Mouse (Mus musculus) liver, embryonic 11.5 days (tissue): ENCODE measurements at regions not wholly inside any gene's neighbourhood (a gene's known extent, or its start where the extent isn't known, plus 50 kb on each side); places are given as distances from the start of the nearest gene placed in this dataset.

Experiments used
- ATAC-seq: fragments of 200-750 bp; cut with Nextera tagmentation; replicated peaks from 2 replicates; pipeline ENCODE4 v1.8.0; 2017; ENCODE audit warnings: moderate number of reproducible peaks, mild to moderate bottlenecking, moderate TSS enrichment, moderate library complexity; ENCODE audit not compliant: low FRiP score
- DNase-seq: peaks from one replicate; pipeline ENCODE4 v3.0.0-alpha.2; 2017; ENCODE audit warnings: low spot score
- H3K27ac ChIP-seq: fragments of 300-500 bp; sonication (generic); 2 replicates; pipeline ENCODE4 v1.5.1; 2014; ENCODE audit warnings: mild to moderate bottlenecking, low read depth, low read length, control low read depth
- H3K27me3 ChIP-seq: fragments of 300-500 bp; sonication (generic); replicated peaks from 2 replicates; pipeline ENCODE4 v1.6.1; 2014; ENCODE audit warnings: low read length, mixed read lengths; ENCODE audit not compliant: control insufficient read depth, insufficient read depth
- H3K36me3 ChIP-seq: fragments of 300-500 bp; sonication (generic); 2 replicates; pipeline ENCODE4 v1.6.1; 2014; ENCODE audit warnings: mild to moderate bottlenecking, low read length, moderate library complexity, mixed read lengths; ENCODE audit not compliant: control insufficient read depth, insufficient read depth
- H3K4me1 ChIP-seq: fragments of 300-500 bp; sonication (generic); replicated peaks from 2 replicates; pipeline ENCODE4 v1.6.1; 2014; ENCODE audit warnings: low read length, mixed read lengths; ENCODE audit not compliant: control insufficient read depth, insufficient read depth
- H3K4me2 ChIP-seq: fragments of 300-500 bp; sonication (generic); 2 replicates; pipeline ENCODE4 v1.6.1; 2014; ENCODE audit warnings: mild to moderate bottlenecking, control low read depth, moderate library complexity
- H3K4me3 ChIP-seq: fragments of 300-500 bp; sonication (generic); 2 replicates; pipeline ENCODE4 v1.5.1; 2014; ENCODE audit warnings: low read depth, low read length, control low read depth
- H3K9ac ChIP-seq: fragments of 300-500 bp; sonication (generic); 2 replicates; pipeline ENCODE4 v1.6.1; 2014; ENCODE audit warnings: low read depth, low read length, control low read depth
- H3K9me3 ChIP-seq: fragments of 300-500 bp; sonication (generic); 2 replicates; pipeline ENCODE4 v1.6.1; 2016; ENCODE audit warnings: low read length, inconsistent platforms, mixed read lengths; ENCODE audit not compliant: control insufficient read depth
- whole genome bisulfite sequencing: fragments of 180-500 bp; shearing (Covaris S2); extraction: QIAGEN DNeasy Blood & Tissue Kit; methylation state at CpG from one replicate; pipeline ENCODE4 v1.1.7; 2014; 5-methylcytosine and 5-hydroxymethylcytosine counted together

- no peaks in the 10 kb centered on the region for H3K4me1 ChIP-seq
Observed at GRCm38 (mm10) chr15:11607489-11607888, 208.0 kb upstream of the Tars start.

GRCm38 (mm10) chr15:11605677-11606076 lies 206.2 kb upstream of the Tars start:
- 76% methylated on average over 4 of the region's 4 CpGs for WGBS
- Histone ChIP-seq H3K9me3 (no peaks in the 10 kb centered on the region), H3K4me2 (no peak overlapping the region), H3K4me3 (no peak overlapping the region), H3K9ac (no peak overlapping the region), H3K27me3 (no peaks in the 10 kb centered on the region), H3K36me3 (no peaks in the 10 kb centered on the region), H3K27ac (no peak overlapping the region), H3K4me1 (no peaks in the 10 kb centered on the region)
- DNase-seq: no peak
- no peak for ATAC-seq

More at GRCm38 (mm10) chr15:11607489-11607888, 208.0 kb upstream of the Tars start:
- ATAC-seq: no peak
- H3K9me3 ChIP-seq: no peaks in the 10 kb centered on the region
- no peaks in the 10 kb centered on the region for H3K27me3 ChIP-seq
- DNase-seq: no peak
- no peak overlapping the region for H3K4me2 ChIP-seq
- no peak overlapping the region for H3K27ac ChIP-seq
- no peak overlapping the region for H3K9ac ChIP-seq
- H3K36me3 ChIP-seq: no peaks in the 10 kb centered on the region
- H3K4me3 ChIP-seq: no peak overlapping the region

DNA sequence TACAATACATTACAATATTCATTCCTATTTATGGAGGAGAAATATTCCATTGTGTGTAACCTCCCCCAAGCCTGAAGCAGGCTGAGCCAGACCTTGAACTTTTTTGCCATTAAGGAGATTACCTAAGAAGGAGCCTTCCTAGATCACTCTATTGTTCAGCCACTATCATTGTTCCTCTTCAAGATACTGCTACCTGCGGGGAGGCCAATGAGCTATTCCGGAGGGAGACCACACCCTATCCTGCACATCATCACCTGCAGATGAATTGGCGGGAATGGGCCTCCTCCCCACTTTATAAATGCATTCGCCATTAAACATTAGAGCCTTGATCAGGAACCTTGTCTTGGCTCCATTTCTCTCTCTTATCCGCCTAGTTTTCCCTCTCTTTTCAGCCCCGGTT lies 197.6 kb upstream of the Tars start:
- ATAC-seq (no peak), DNase-seq (no peak)
- Histone ChIP-seq H3K4me3 (no peak overlapping the region), H3K36me3 (no peaks in the 10 kb centered on the region), H3K27me3 (no peaks in the 10 kb centered on the region), H3K9me3 (no peaks in the 10 kb centered on the region), H3K4me1 (no peaks in the 10 kb centered on the region), H3K9ac (no peak overlapping the region), H3K27ac (no peak overlapping the region), H3K4me2 (no peak overlapping the region)
- WGBS: 74% methylated on average over 6 of the region's 6 CpGs

- ATAC-seq (no peak), DNase-seq (no peak)
- Histone ChIP-seq H3K27me3 (no peaks in the 10 kb centered on the region), H3K9me3 (no peaks in the 10 kb centered on the region), H3K9ac (no peak overlapping the region), H3K4me3 (no peak overlapping the region), H3K4me1 (no peaks in the 10 kb centered on the region), H3K36me3 (no peaks in the 10 kb centered on the region), H3K27ac (no peak overlapping the region), H3K4me2 (no peak overlapping the region)
- 38% methylated on average over 9 of the region's 9 CpGs for WGBS
Observed at GRCm38 (mm10) chr15:11590542-11591116, 191.2 kb upstream of the Tars start.

GRCm38 (mm10) chr15:11589795-11590194 lies 190.3 kb upstream of the Tars start:
- no peaks in the 10 kb centered on the region for H3K4me1 ChIP-seq
- H3K9me3 ChIP-seq: no peaks in the 10 kb centered on the region
- no peak overlapping the region for H3K4me2 ChIP-seq
- H3K9ac ChIP-seq: no peak overlapping the region
- no peak overlapping the region for H3K27ac ChIP-seq
- H3K4me3 ChIP-seq: no peak overlapping the region
- WGBS: 57% methylated on average over 7 of the region's 7 CpGs
- H3K36me3 ChIP-seq: no peaks in the 10 kb centered on the region
- H3K27me3 ChIP-seq: no peaks in the 10 kb centered on the region
- ATAC-seq: no peak
- no peak for DNase-seq

DNA sequence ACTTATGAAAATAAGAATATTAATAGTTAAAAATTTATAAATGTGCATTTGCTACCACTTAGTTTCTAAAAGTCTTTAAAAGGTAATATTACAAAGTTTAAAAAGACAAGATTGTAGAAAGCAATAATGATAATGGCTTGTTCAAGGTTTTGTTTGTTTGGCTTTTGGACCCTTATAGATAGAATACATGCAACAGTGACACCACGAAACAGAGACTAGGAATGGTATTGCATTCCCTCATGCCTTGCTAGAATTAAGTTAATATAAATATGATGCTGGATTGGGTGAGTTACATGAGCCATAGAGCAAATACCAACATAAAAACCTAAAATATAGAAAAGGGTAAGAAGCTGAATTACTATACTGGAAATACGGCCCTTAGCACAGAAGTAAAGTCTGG lies 186.9 kb upstream of the Tars start:
- WGBS: 82% methylated on average over 2 of the region's 2 CpGs
- no peaks in the 10 kb centered on the region for H3K4me1 ChIP-seq
- H3K9me3 ChIP-seq: no peaks in the 10 kb centered on the region
- no peak overlapping the region for H3K9ac ChIP-seq
- no peaks in the 10 kb centered on the region for H3K27me3 ChIP-seq
- no peak overlapping the region for H3K4me2 ChIP-seq
- DNase-seq (no peak), ATAC-seq (no peak)
- no peak overlapping the region for H3K4me3 ChIP-seq
- no peaks in the 10 kb centered on the region for H3K36me3 ChIP-seq
- no peak overlapping the region for H3K27ac ChIP-seq

DNA sequence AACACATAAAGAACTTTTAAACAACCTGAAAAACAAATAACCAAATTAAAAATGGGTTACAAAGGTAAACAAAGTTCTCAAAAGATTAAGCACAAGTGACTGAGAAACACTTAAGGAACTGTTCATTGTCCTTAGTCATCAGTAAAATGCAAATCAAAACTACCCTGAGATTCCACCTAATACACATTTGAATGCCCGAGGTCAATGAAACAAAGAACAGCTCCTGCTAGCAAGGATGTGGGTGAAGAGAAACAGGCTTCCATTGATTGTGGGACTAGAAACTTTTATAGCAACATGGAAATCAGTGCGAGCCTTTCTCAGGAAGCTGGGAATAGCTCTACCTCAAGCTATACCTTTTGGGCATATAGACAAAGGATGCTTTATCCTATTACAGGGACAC lies 184.7 kb upstream of the Tars start:
- H3K27me3 ChIP-seq: no peaks in the 10 kb centered on the region
- H3K36me3 ChIP-seq: no peaks in the 10 kb centered on the region
- DNase-seq (no peak), ATAC-seq (no peak)
- WGBS: 72% methylated on average over 2 of the region's 2 CpGs
- H3K4me2 ChIP-seq: no peak overlapping the region
- no peak overlapping the region for H3K4me3 ChIP-seq
- no peak overlapping the region for H3K9ac ChIP-seq
- H3K9me3 ChIP-seq: no peaks in the 10 kb centered on the region
- H3K27ac ChIP-seq: no peak overlapping the region
- no peaks in the 10 kb centered on the region for H3K4me1 ChIP-seq

GRCm38 (mm10) chr15:11578331-11578730 lies 178.9 kb upstream of the Tars start:
- no peaks in the 10 kb centered on the region for H3K27me3 ChIP-seq
- no peak overlapping the region for H3K9ac ChIP-seq
- no peak for ATAC-seq
- no peak overlapping the region for H3K4me2 ChIP-seq
- H3K36me3 ChIP-seq: no peaks in the 10 kb centered on the region
- no peak overlapping the region for H3K27ac ChIP-seq
- H3K4me1 ChIP-seq: no peaks in the 10 kb centered on the region
- no peaks in the 10 kb centered on the region for H3K9me3 ChIP-seq
- DNase-seq: no peak
- H3K4me3 ChIP-seq: no peak overlapping the region
- WGBS: 82% methylated on average over 1 of the region's 1 CpGs

DNA sequence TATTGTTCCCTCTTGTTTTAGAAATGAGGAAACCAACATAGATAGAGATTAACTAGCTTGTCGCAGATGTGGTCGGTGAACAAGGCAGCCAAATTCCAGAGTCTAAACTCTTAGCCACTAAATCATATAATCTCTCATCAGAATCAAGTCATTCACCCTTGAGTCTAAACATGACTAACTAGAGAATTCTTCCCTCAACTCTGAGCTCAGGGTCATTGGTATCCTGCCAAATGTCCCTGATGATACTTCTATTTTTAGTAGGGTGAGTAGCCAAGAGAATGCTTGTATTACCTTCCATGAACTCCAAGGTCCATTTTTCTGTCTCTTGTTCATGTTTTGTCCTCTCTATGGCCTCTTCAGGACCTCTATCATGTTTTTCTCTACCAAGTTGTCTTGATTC lies 174.9 kb upstream of the Tars start:
- Histone ChIP-seq H3K4me2 (no peak overlapping the region), H3K4me3 (no peak overlapping the region), H3K27me3 (no peaks in the 10 kb centered on the region), H3K27ac (no peak overlapping the region), H3K36me3 (no peaks in the 10 kb centered on the region), H3K4me1 (no peaks in the 10 kb centered on the region), H3K9me3 (no peaks in the 10 kb centered on the region), H3K9ac (no peak overlapping the region)
- WGBS: 77% methylated on average over 2 of the region's 2 CpGs
- DNase-seq (no peak), ATAC-seq (no peak)
